Mouse (Mus musculus): ENCODE measurements around the gene Ticam1. TPM values are rescaled to one million over a fixed set of nuclear protein-coding genes. Genes with fewer than 3 reads are reported as not detected.

Ticam1 gene
- 21.6 to 25.3 TPM (median 23.4 TPM) in 4 replicates for total RNA-seq (2023)

DNA sequence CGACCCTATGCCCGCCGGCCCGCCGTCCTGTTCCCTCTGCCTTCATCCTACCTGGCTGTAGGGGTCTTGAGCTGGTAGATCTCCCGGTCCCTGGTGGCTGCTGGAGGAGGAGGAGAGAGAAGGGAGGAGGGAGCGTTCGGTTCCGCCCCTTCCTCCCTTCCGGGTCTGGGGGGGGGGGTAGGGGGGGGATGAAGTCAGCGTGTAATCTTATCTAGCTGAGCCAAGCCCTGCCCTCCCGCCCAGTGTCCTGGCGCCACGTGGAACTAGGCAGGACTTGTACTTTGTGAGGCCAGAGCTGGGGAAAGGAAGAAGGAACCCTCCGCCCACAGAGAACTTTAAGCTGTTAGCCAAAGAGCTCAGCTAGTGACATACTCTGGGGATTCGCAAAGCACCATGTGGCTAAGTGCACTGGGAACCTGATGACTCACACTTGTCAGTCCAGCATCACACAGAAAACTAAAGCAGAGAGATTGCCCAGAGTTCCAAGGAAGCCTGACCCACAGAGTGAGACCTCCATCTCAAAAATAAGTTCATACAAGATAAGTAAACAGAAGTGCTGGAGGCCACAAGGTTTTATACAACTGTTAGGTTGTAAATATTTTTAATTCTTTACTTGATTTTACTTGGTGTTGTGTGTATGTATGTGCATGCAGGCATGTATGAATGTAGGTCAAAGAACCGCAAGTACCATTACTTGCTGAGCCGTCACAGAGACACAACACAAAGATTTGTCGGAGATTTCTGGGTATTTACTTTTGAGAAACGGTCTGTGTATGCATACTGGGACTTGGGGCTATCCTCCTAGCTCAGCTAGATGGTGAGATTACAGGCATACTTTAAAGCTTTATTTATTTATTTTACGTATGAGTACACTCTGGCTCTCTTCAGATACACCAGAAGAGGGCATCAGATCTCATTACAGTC, at the start of gene Ticam1:
TSS of gene Ticam1 (minus strand) at position 144 of the 924 bp plus-strand sequence.

GRCm38 (mm10) chr17:56325450-56326152, 49.0 kb upstream of the Ticam1 start, which contains the start of gene Kdm4b:
Gene Kdm4b (plus strand): TSS chr17:56326062.

DNA sequence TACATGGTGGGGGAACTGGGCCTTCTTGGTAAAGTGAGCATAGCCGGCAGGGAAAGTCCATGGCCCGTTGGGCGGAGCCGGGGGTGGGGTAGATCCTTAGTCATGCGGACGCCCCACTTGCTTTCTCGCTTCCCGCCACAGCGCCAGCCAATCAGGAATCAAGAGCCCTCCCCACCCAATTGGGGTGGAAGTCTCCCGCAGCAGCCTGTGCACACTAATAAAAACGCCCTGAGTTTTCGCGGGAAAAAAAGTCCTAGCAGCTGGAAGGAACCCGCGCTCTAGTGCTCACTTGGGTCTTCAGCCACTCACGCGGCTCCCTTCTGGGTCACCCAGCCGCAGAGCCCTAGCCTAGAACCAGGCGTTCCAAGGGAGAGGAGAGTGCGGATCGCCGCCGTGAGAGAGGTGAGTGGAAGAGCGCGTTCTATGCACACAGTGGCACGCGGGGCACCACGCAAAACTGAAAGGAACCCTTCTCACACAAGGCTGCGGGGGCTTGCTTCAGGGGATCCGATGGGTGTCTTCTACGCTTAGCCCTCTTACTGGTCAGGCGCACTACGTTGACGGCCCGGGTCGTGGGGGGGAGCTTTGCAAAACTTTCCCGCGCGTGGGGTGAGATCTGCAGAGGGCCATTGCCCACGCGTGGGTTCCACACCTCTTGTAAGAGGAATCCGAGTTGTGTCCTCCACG, 26.7 kb upstream of the Ticam1 start, which contains the start of gene Uhrf1:
TSS of gene Uhrf1 (plus strand) at position 162 of the 687 bp plus-strand sequence.

DNA sequence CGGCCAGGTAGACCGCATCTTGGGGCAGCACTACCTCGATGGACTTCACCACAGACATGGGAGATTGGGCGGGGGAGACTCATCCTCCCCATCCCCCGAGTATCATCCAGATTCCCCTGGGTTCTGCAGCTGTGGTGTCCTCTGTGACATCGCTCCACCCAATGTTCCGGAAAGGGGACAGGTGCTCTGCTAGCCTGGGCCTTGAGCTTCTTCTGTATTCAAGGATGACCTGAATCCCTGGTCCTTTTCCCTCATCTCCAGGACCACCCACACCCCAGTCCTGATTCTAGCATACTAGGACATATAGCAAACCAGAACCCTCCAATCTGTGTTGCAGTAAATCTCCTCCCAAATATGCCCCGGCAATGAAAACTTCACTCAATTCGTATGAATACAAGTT, 23.6 kb upstream of the Ticam1 start, which contains the start of gene Arrdc5:
TSS of gene Arrdc5 (minus strand) at position 101 of the 400 bp plus-strand sequence.

GRCm38 (mm10) chr17:56292531-56293222, 16.1 kb upstream of the Ticam1 start, which contains the start of gene Plin3:
Gene Plin3 (minus strand): TSS chr17:56292873.

DNA sequence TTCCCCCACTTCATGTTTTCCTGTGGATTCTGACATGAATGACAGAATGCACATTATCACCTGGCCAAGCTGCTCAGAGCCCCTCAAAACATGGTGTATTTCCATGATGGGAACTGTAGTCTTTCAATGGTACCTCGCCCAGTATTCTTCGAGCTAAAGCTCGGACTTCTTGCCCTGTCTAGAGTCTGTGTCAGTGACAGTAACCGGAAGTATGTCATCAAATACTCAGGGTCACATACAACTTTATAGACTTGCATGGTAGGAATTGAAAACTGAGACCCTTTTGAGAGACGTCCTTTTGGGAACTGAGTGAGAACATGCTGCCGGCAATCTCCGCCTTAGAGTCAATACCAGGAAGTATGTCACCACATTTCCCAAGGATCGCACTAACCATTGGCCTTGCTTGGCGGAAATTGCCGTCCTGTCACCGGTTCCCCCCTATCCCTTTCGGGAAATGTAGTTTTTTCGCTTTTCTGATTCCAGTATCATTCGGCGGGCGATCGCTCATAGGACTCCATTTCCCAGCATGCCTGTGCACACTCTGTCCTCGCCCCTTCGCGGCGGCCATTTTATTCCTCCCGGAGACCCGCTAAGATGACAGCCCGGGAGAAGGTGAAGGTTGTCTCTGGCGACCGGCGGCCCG, 20.2 kb downstream of the Ticam1 start, which contains the start of gene Fem1a:
TSS of gene Fem1a (plus strand) at position 572 of the 643 bp plus-strand sequence.

Other genes with a start within 250 kb of the Ticam1 start
- gene Sh3gl1, start 240.2 kb downstream of the Ticam1 start, total RNA-seq (2023) = 90.4 to 97.0 TPM (median 94.7 TPM) in 4 replicates
- gene Chaf1a, start 236.3 kb downstream of the Ticam1 start, total RNA-seq (2023) = 2.7 to 4.1 TPM (median 3.2 TPM) in 4 replicates
- 65.9 to 73.7 TPM (median 71.6 TPM) in 4 replicates for gene Ubxn6, start 201.8 kb downstream of the Ticam1 start, total RNA-seq (2023)
- gene Hdgfl2, start 197.2 kb downstream of the Ticam1 start, total RNA-seq (2023) = 105 to 126 TPM (median 115 TPM) in 4 replicates
- gene Plin4, start 167.0 kb downstream of the Ticam1 start, total RNA-seq (2023) = not detected in 4 replicates
- not detected in 4 replicates for gene Plin5, start 159.2 kb downstream of the Ticam1 start, total RNA-seq (2023)
- not detected in 4 replicates for gene Lrg1, start 154.8 kb downstream of the Ticam1 start, total RNA-seq (2023)
- 1.0 to 1.3 TPM (median 1.2 TPM) in 4 replicates for gene Sema6b, start 136.4 kb downstream of the Ticam1 start, total RNA-seq (2023)
- 0.21 to 0.38 TPM (median 0.27 TPM) in 3 of 4 replicates, not detected in the other for gene Tnfaip8l1, start 114.3 kb downstream of the Ticam1 start, total RNA-seq (2023)
- 48.9 to 52.9 TPM (median 52.0 TPM) in 4 replicates for gene Mydgf, start 92.9 kb downstream of the Ticam1 start, total RNA-seq (2023)
- 53.2 to 57.1 TPM (median 55.2 TPM) in 4 replicates for gene Dpp9, start 57.9 kb downstream of the Ticam1 start, total RNA-seq (2023)
- 26.9 to 30.0 TPM (median 29.8 TPM) in 4 replicates for gene Fem1a, start 20.0 kb downstream of the Ticam1 start, total RNA-seq (2023)
- 10.0 to 16.6 TPM (median 14.7 TPM) in 4 replicates for gene Plin3, start 16.1 kb upstream of the Ticam1 start, total RNA-seq (2023)
- gene Arrdc5, start 23.5 kb upstream of the Ticam1 start, total RNA-seq (2023) = not detected in 4 replicates
- gene Uhrf1, start 26.5 kb upstream of the Ticam1 start, total RNA-seq (2023) = 11.1 to 13.2 TPM (median 11.7 TPM) in 4 replicates
- 62.5 to 66.2 TPM (median 64.5 TPM) in 4 replicates for gene Kdm4b, start 49.3 kb upstream of the Ticam1 start, total RNA-seq (2023)
- 16.3 to 21.7 TPM (median 19.0 TPM) in 4 replicates for gene Ptprs, start 199.7 kb upstream of the Ticam1 start, total RNA-seq (2023)
- not detected in 4 replicates for gene Znrf4, start 235.6 kb upstream of the Ticam1 start, total RNA-seq (2023)